Mouse (Mus musculus) neural tube, embryonic 13.5 days (tissue): ENCODE results near the gene Ptgfrn. TPM values are rescaled to one million over a fixed set of nuclear protein-coding genes. Genes with fewer than 3 reads are reported as not detected.

ENCODE experiments used
- ATAC-seq: fragments of 200-750 bp; cut with Nextera tagmentation; 2 replicates; pipeline ENCODE4 v1.8.0; 2017; ENCODE audit warnings: low read depth, mild to moderate bottlenecking, moderate TSS enrichment, moderate library complexity
- H3K27ac ChIP-seq: fragments of 300-500 bp; sonication (generic); replicated peaks from 2 replicates; pipeline ENCODE4 v1.5.1; 2015; ENCODE audit warnings: moderate library complexity, mild to moderate bottlenecking, inconsistent platforms
- H3K27me3 ChIP-seq: fragments of 300-500 bp; sonication (generic); 2 replicates; pipeline ENCODE4 v1.6.1; 2015; ENCODE audit warnings: mild to moderate bottlenecking, inconsistent platforms
- H3K36me3 ChIP-seq: fragments of 300-500 bp; sonication (generic); 2 replicates; pipeline ENCODE4 v1.6.1; 2015; ENCODE audit warnings: mild to moderate bottlenecking, inconsistent platforms
- H3K4me1 ChIP-seq: fragments of 300-500 bp; sonication (generic); replicated peaks from 2 replicates; pipeline ENCODE4 v1.6.1; 2015; ENCODE audit warnings: inconsistent platforms
- H3K4me2 ChIP-seq: fragments of 300-500 bp; sonication (generic); 2 replicates; pipeline ENCODE4 v1.6.1; 2015; ENCODE audit warnings: inconsistent platforms, mild to moderate bottlenecking, moderate library complexity
- H3K4me3 ChIP-seq: fragments of 300-500 bp; sonication (generic); 2 replicates; pipeline ENCODE4 v1.5.1; 2015; ENCODE audit warnings: mild to moderate bottlenecking, inconsistent platforms
- H3K9ac ChIP-seq: fragments of 300-500 bp; sonication (generic); 2 replicates; pipeline ENCODE4 v1.6.1; 2015; ENCODE audit warnings: moderate library complexity, mild to moderate bottlenecking, inconsistent platforms
- H3K9me3 ChIP-seq: fragments of 300-500 bp; sonication (generic); 2 replicates; pipeline ENCODE4 v1.6.1; 2016; ENCODE audit warnings: inconsistent platforms
- WGBS: fragments of 180-500 bp; shearing (Covaris S2); methylation state at CpG from one replicate; pipeline ENCODE4 v1.1.7; 2015; 5-methylcytosine and 5-hydroxymethylcytosine counted together
- polyA plus RNA-seq: library from polyadenylated mRNA; unstranded; fragments of >200 nt; fragmentation: Nextera tagmentation; extraction: Ambion mirVana; gene quantifications from 2 replicates; pipeline ENCODE4 v1.2.1, GENCODE M21; 2015

The Ptgfrn gene
- 3.2 and 3.5 TPM in 2 replicates for polyA plus RNA-seq

- Histone ChIP-seq H3K4me2 (peak within 1 kb of the TSS; percentile 97), H3K27me3 (peaks cover 4% of the 10 kb centered on the region), H3K4me1 (peaks cover 61% of the 10 kb centered on the region), H3K36me3 (no peaks in the 10 kb centered on the region), H3K9ac (peak within 1 kb of the TSS; percentile 91), H3K27ac (peak within 1 kb of the TSS; percentile 62), H3K4me3 (peak within 1 kb of the TSS; percentile 76), H3K9me3 (no peaks in the 10 kb centered on the region)
- peak; percentile 83 for ATAC-seq
- 1% methylated on average over 68 of the region's 81 CpGs for WGBS
Observed at GRCm38 (mm10) chr3:101110043-101110837, at the start of gene Ptgfrn. Gene Ptgfrn, minus strand, starts transcription at chr3:101110278.

- no peaks in the 10 kb centered on the region for H3K27me3 ChIP-seq
- no peak overlapping the region for H3K4me3 ChIP-seq
- H3K9me3 ChIP-seq, result no peaks in the 10 kb centered on the region
- no peak overlapping the region for H3K4me2 ChIP-seq
- no peak overlapping the region for H3K9ac ChIP-seq
- peaks cover 28% of the 10 kb centered on the region for H3K4me1 ChIP-seq
- 85% methylated on average over 4 of the region's 4 CpGs for whole genome bisulfite sequencing
- H3K27ac ChIP-seq, result no peak overlapping the region
- no peaks in the 10 kb centered on the region for H3K36me3 ChIP-seq
- ATAC-seq, result no peak
Observed at GRCm38 (mm10) chr3:101159701-101160100, 49.6 kb upstream of the Ptgfrn start.

- H3K27ac ChIP-seq, result no peak overlapping the region
- no peaks in the 10 kb centered on the region for H3K27me3 ChIP-seq
- WGBS, result 91% methylated on average over 1 of the region's 1 CpGs
- no peak overlapping the region for H3K4me2 ChIP-seq
- H3K4me3 ChIP-seq, result no peak overlapping the region
- H3K36me3 ChIP-seq, result no peaks in the 10 kb centered on the region
- 0 out of 2 replicates have a peak, but pooled peaks cover 6% of the 10 kb centered on the region for H3K9me3 ChIP-seq
- H3K9ac ChIP-seq, result no peak overlapping the region
- ATAC-seq, result no peak
- H3K4me1 ChIP-seq, result no peaks in the 10 kb centered on the region
Observed at GRCm38 (mm10) chr3:101154067-101154466, 44.0 kb upstream of the Ptgfrn start.

- no peak overlapping the region for H3K4me3 ChIP-seq
- 86% methylated on average over 3 of the region's 3 CpGs for WGBS
- H3K27ac ChIP-seq, result no peak overlapping the region
- no peak for ATAC-seq
- H3K4me1 ChIP-seq, result no peaks in the 10 kb centered on the region
- no peaks in the 10 kb centered on the region for H3K27me3 ChIP-seq
- no peak overlapping the region for H3K9ac ChIP-seq
- H3K36me3 ChIP-seq, result no peaks in the 10 kb centered on the region
- 0 out of 2 replicates have a peak, but pooled peaks cover 6% of the 10 kb centered on the region for H3K9me3 ChIP-seq
- H3K4me2 ChIP-seq, result no peak overlapping the region
Observed at GRCm38 (mm10) chr3:101153341-101153740, 43.3 kb upstream of the Ptgfrn start.

- Histone ChIP-seq H3K9ac (no peak overlapping the region), H3K4me2 (peak overlapping the region; percentile 47)
- ATAC-seq, result no peak
Observed at GRCm38 (mm10) chr3:101146126-101146772, 36.2 kb upstream of the Ptgfrn start.

GRCm38 (mm10) chr3:101145292-101146046 lies 35.4 kb upstream of the Ptgfrn start:
- H3K9ac ChIP-seq, result peak overlapping the region; percentile 60
- H3K4me2 ChIP-seq, result peak overlapping the region; percentile 47
- ATAC-seq, result peak; percentile 90
- H3K36me3 ChIP-seq, result no peaks in the 10 kb centered on the region
- 27% methylated on average over 10 of the region's 10 CpGs for WGBS
- no peaks in the 10 kb centered on the region for H3K9me3 ChIP-seq
- peaks cover 26% of the 10 kb centered on the region for H3K4me1 ChIP-seq
- H3K27me3 ChIP-seq, result no peaks in the 10 kb centered on the region
- peak overlapping the region; percentile 89 for H3K27ac ChIP-seq
- H3K4me3 ChIP-seq, result 0 out of 2 replicates have a peak overlapping the region, but pooled peaks have one; percentile 14

More at GRCm38 (mm10) chr3:101146126-101146772, 36.2 kb upstream of the Ptgfrn start:
- H3K27me3 ChIP-seq, result no peaks in the 10 kb centered on the region
- H3K9me3 ChIP-seq, result no peaks in the 10 kb centered on the region
- H3K27ac ChIP-seq, result peak overlapping the region; percentile 89
- H3K4me3 ChIP-seq, result no peak overlapping the region
- WGBS, result 70% methylated on average over 7 of the region's 7 CpGs
- peaks cover 26% of the 10 kb centered on the region for H3K4me1 ChIP-seq
- no peaks in the 10 kb centered on the region for H3K36me3 ChIP-seq

GRCm38 (mm10) chr3:101144366-101144948 lies 34.4 kb upstream of the Ptgfrn start:
- Histone ChIP-seq H3K4me2 (no peak overlapping the region), H3K27me3 (no peaks in the 10 kb centered on the region), H3K4me3 (no peak overlapping the region), H3K9ac (no peak overlapping the region), H3K27ac (peak overlapping the region; percentile 89), H3K4me1 (peaks cover 26% of the 10 kb centered on the region), H3K9me3 (no peaks in the 10 kb centered on the region), H3K36me3 (no peaks in the 10 kb centered on the region)
- WGBS, result 66% methylated on average over 6 of the region's 6 CpGs
- ATAC-seq, result 0 out of 2 replicates have a peak, but pooled peaks have one; percentile 13

- no peaks in the 10 kb centered on the region for H3K9me3 ChIP-seq
- H3K27ac ChIP-seq, result no peak overlapping the region
- no peak overlapping the region for H3K4me3 ChIP-seq
- 87% methylated on average over 7 of the region's 7 CpGs for whole genome bisulfite sequencing
- H3K4me1 ChIP-seq, result peaks cover 26% of the 10 kb centered on the region
- H3K27me3 ChIP-seq, result no peaks in the 10 kb centered on the region
- ATAC-seq, result no peak
- no peak overlapping the region for H3K9ac ChIP-seq
- no peaks in the 10 kb centered on the region for H3K36me3 ChIP-seq
- H3K4me2 ChIP-seq, result no peak overlapping the region
Observed at GRCm38 (mm10) chr3:101143465-101143864, 33.4 kb upstream of the Ptgfrn start.

GRCm38 (mm10) chr3:101141864-101142263 lies 31.8 kb upstream of the Ptgfrn start:
- Histone ChIP-seq H3K9me3 (no peaks in the 10 kb centered on the region), H3K4me3 (no peak overlapping the region), H3K4me2 (no peak overlapping the region), H3K4me1 (peaks cover 26% of the 10 kb centered on the region), H3K27me3 (no peaks in the 10 kb centered on the region), H3K36me3 (no peaks in the 10 kb centered on the region), H3K9ac (no peak overlapping the region), H3K27ac (no peak overlapping the region)
- no peak for ATAC-seq
- WGBS, result 86% methylated on average over 8 of the region's 8 CpGs

- no peak for ATAC-seq
- Histone ChIP-seq H3K36me3 (no peaks in the 10 kb centered on the region), H3K27me3 (no peaks in the 10 kb centered on the region), H3K4me2 (no peak overlapping the region), H3K4me3 (no peak overlapping the region), H3K9ac (no peak overlapping the region), H3K9me3 (no peaks in the 10 kb centered on the region), H3K27ac (no peak overlapping the region), H3K4me1 (peaks cover 9% of the 10 kb centered on the region)
- WGBS, result 85% methylated on average over 7 of the region's 7 CpGs
Observed at GRCm38 (mm10) chr3:101139958-101140357, 29.9 kb upstream of the Ptgfrn start.

GRCm38 (mm10) chr3:101136483-101136882 lies 26.4 kb upstream of the Ptgfrn start:
- ATAC-seq, result no peak
- H3K27me3 ChIP-seq, result no peaks in the 10 kb centered on the region
- no peak overlapping the region for H3K27ac ChIP-seq
- H3K4me1 ChIP-seq, result no peaks in the 10 kb centered on the region
- H3K36me3 ChIP-seq, result no peaks in the 10 kb centered on the region
- H3K9ac ChIP-seq, result no peak overlapping the region
- H3K4me2 ChIP-seq, result no peak overlapping the region
- 69% methylated on average over 11 of the region's 11 CpGs for WGBS
- no peak overlapping the region for H3K4me3 ChIP-seq
- H3K9me3 ChIP-seq, result no peaks in the 10 kb centered on the region
